Mouse (Mus musculus) lung, adult 2 months (tissue): ENCODE measurements around the gene Olfr718-ps1.

ENCODE experiments used
- CTCF ChIP-seq: fragments of 200-500 bp; IDR thresholded peaks from 2 replicates; pipeline ENCODE4 v1.5.1; 2011; ENCODE audit warnings: mild to moderate bottlenecking, low read length, control low read depth; ENCODE audit not compliant: insufficient read depth
- POLR2A ChIP-seq: fragments of 200-500 bp; IDR thresholded peaks from 2 replicates; pipeline ENCODE4 v1.6.1; 2011; ENCODE audit warnings: low read depth, mild to moderate bottlenecking, control low read depth, low read length, borderline replicate concordance; ENCODE audit errors: extremely low read depth

DNA sequence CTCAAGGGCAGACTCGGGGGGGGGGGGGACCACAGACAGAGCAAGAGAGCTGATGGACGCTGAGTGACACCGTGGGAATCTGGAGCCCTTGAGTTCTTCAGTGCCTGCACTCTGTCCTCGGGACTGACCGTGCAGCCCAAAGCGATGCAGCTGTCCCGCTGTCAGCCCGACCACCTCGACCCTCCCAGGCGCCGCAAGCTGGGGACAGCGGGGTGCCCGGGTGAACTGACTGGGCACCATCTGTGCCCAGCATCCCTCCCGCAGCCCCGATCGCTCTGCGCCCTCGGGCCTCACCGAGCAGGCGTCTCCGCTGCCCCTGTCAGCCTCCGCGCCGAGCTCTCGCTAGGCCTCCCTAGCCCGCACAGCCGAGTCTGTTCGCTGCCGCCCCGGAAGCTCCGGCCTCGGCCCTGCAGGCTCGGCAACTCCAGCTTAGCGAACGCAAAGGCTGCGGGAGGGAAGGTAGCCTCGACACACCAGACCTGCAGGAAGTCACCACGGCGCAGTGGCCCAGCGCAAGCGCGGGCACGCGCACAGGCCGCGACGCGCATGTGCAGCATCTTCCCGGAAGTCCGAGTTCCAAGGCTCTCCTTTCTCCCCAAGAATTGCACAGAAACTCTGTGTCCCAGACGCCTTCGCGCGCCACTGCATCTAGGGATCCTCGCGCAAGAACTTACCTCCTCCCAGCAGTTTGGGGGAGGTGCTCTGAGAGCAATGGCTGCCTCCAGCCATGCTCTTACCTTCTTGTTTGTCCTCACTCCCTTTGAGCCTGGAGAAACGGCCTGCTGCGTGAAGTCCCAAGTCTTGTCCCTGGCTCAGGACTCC is 33.1 kb upstream of the Olfr718-ps1 start, which contains the start of the genes Rbak and Spdye4b:
- TF ChIP-seq CTCF (no peak), POLR2A (peak; percentile 89)
